Mouse (Mus musculus) cortical plate, adult 2 months (tissue): Measurements from ENCODE around the gene Dbil5.

Experiments used
- CTCF ChIP-seq: fragments of 200-500 bp; IDR thresholded peaks from 2 replicates; pipeline ENCODE4 v1.5.1; 2011; ENCODE audit warnings: mild to moderate bottlenecking, control low read depth, low read length; ENCODE audit not compliant: insufficient read depth; ENCODE audit errors: extremely low read depth
- POLR2A ChIP-seq: fragments of 200-500 bp; IDR thresholded peaks from 2 replicates; pipeline ENCODE4 v1.6.1; 2011; ENCODE audit warnings: mild to moderate bottlenecking, low read length, control low read depth; ENCODE audit not compliant: insufficient read depth; ENCODE audit errors: extremely low read depth

DNA sequence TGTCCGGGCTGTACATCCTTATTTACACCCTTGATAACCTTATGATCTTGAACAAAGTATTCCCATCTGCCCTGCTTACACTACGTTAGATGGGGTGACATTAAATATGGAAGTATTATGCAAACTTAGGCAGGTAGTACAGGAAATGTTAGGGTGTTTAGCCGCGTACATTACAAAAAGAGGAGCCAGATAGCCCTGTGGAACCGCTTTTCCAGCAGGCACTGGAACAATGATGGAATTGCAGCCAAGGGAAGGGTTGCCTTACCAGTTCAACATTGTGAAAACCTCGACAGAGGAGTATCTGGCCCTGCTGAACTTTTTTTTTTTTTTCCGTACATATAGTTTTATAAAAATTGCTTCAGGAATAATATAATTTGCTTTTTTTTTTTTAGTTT, 37.3 kb upstream of the Dbil5 start:
- TF ChIP-seq CTCF: no peak
- TF ChIP-seq POLR2A: no peak
